Mouse (Mus musculus) intestine, embryonic 15.5 days (tissue): ENCODE data around the gene D630045J12Rik. TPM values are rescaled to one million over a fixed set of nuclear protein-coding genes. Genes with fewer than 3 reads are reported as not detected.

ENCODE experiments used
- ATAC-seq: fragments of 200-750 bp; cut with Nextera tagmentation; 2 replicates; pipeline ENCODE4 v1.8.0; 2017; ENCODE audit warnings: moderate TSS enrichment, moderate library complexity
- H3K27ac ChIP-seq: fragments of 300-500 bp; sonication (generic); 2 replicates; pipeline ENCODE4 v1.5.1; 2015; ENCODE audit warnings: mild to moderate bottlenecking, inconsistent platforms
- H3K27me3 ChIP-seq: fragments of 300-500 bp; sonication (generic); replicated peaks from 2 replicates; pipeline ENCODE4 v1.6.1; 2015; ENCODE audit warnings: inconsistent platforms
- H3K36me3 ChIP-seq: fragments of 300-500 bp; sonication (generic); 2 replicates; pipeline ENCODE4 v1.6.1; 2015; ENCODE audit warnings: inconsistent platforms
- H3K4me1 ChIP-seq: fragments of 300-500 bp; sonication (generic); replicated peaks from 2 replicates; pipeline ENCODE4 v1.6.1; 2015; ENCODE audit warnings: inconsistent platforms
- H3K4me2 ChIP-seq: fragments of 300-500 bp; sonication (generic); replicated peaks from 2 replicates; pipeline ENCODE4 v1.6.1; 2015; ENCODE audit warnings: mild to moderate bottlenecking, inconsistent platforms
- H3K4me3 ChIP-seq: fragments of 300-500 bp; sonication (generic); replicated peaks from 2 replicates; pipeline ENCODE4 v1.5.1; 2015; ENCODE audit warnings: inconsistent platforms
- H3K9ac ChIP-seq: fragments of 300-500 bp; sonication (generic); 2 replicates; pipeline ENCODE4 v1.6.1; 2015; ENCODE audit warnings: inconsistent platforms
- H3K9me3 ChIP-seq: fragments of 300-500 bp; sonication (generic); 2 replicates; pipeline ENCODE4 v1.6.1; 2016; ENCODE audit warnings: inconsistent platforms
- WGBS: fragments of 180-500 bp; shearing (Covaris S2); methylation state at CpG from one replicate; pipeline ENCODE4 v1.1.7; 2015; 5-methylcytosine and 5-hydroxymethylcytosine counted together
- polyA plus RNA-seq: library from polyadenylated mRNA; unstranded; fragments of >200 nt; fragmentation: Nextera tagmentation; extraction: Ambion mirVana; gene quantifications from 2 replicates; pipeline ENCODE4 v1.2.1, GENCODE M21; 2015

The D630045J12Rik gene
- polyA plus RNA-seq, 1 experiment from 2014 or later, result 2.8 TPM

DNA sequence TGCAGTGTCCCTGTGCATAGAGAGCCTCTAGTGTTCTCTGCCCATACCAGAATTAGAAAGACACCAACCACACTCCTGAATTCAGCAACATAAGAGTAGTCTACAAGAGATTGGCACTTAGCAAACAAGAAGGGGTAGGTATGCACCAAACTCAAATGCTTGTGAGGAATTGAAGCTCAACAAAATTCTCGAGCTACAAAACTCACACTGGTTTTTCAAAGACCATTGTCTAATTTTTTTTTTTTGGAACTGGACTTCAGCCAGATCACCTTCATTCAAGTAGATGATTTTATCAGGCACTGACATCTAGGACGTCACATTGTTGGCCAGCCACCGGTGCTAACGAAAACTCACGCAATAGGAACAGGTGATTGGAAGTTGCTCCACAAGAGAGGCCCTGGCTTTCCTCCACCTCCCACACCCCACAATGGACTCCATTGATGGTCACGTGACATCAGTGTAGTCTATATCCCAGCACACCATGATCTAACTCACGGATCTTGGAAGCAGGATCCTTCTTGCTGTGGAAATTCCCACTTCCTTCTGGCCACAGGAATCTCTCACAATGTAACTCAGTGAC is 151.5 kb downstream of the D630045J12Rik start:
- 86% methylated on average over 7 of the region's 7 CpGs for whole genome bisulfite sequencing

DNA sequence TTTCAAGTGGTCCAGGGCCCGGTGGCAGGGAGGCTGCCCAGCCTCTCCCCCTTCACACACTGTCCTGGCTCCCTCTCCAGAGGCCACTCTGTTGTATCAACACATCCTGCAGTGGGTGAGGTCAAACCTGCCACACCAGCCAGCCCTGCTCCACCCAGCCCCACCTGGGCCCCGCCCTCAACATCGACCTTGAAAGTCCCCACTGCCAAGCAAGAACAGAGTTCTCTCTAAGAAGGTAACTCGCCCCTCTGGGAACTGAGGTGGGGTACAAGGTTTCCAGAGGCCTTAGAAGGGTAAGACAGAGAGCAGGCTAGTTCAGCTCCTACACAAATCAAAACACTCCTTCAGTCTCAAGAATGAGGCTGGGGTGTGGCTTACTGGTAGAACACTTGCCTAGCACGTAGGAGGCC is 156.8 kb downstream of the D630045J12Rik start:
- H3K27ac ChIP-seq, result peak overlapping the region; percentile 45; the same call in 1 of the 2 replicates
- no peaks in the 10 kb centered on the region for H3K9me3 ChIP-seq
- peak overlapping the region; percentile 22; the same call in 1 of the 2 replicates for H3K4me2 ChIP-seq
- H3K9ac ChIP-seq, result no peak overlapping the region
- no peaks in the 10 kb centered on the region for H3K36me3 ChIP-seq
- H3K4me1 ChIP-seq, result peaks cover 3% of the 10 kb centered on the region; the same call in 1 of the 2 replicates
- no peaks in the 10 kb centered on the region for H3K27me3 ChIP-seq
- WGBS, result 43% methylated on average over 5 of the region's 5 CpGs
- no peak overlapping the region for H3K4me3 ChIP-seq
- peak; percentile 94 for ATAC-seq

More for the DNA sequence above, 151.5 kb downstream of the D630045J12Rik start:
- Histone ChIP-seq H3K4me3 (no peak overlapping the region), H3K4me1 (no peaks in the 10 kb centered on the region), H3K4me2 (no peak overlapping the region), H3K9ac (no peak overlapping the region), H3K27ac (no peak overlapping the region), H3K9me3 (no peaks in the 10 kb centered on the region), H3K27me3 (no peaks in the 10 kb centered on the region), H3K36me3 (no peaks in the 10 kb centered on the region)
- ATAC-seq, result no peak

DNA sequence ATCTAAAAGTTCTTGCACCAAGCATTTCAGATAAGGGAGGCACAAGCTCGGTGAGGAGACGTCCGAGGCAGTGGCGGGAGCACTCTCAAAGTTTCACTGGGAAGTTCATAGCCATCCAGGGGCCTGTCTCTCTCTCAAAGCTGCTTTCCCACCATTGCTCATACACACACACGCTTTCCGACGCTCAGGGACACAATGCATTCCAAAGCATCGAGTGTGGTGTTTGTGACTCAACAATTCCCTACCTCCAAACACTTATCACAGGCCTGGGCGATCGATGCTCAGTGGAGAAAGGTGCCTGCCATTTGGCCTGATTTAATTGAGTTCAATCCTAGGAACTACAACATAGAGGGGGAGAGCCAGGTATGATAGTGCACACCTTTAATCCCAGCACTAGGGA is 159.1 kb downstream of the D630045J12Rik start:
- no peaks in the 10 kb centered on the region for H3K27me3 ChIP-seq
- H3K4me2 ChIP-seq, result no peak overlapping the region
- H3K36me3 ChIP-seq, result no peaks in the 10 kb centered on the region
- H3K9me3 ChIP-seq, result no peaks in the 10 kb centered on the region; the same call in 1 of the 2 replicates
- no peak overlapping the region for H3K9ac ChIP-seq
- ATAC-seq, result no peak
- no peak overlapping the region for H3K4me3 ChIP-seq
- H3K4me1 ChIP-seq, result peaks cover 3% of the 10 kb centered on the region; the same call in 1 of the 2 replicates
- 85% methylated on average over 10 of the region's 10 CpGs for WGBS
- no peak overlapping the region for H3K27ac ChIP-seq

DNA sequence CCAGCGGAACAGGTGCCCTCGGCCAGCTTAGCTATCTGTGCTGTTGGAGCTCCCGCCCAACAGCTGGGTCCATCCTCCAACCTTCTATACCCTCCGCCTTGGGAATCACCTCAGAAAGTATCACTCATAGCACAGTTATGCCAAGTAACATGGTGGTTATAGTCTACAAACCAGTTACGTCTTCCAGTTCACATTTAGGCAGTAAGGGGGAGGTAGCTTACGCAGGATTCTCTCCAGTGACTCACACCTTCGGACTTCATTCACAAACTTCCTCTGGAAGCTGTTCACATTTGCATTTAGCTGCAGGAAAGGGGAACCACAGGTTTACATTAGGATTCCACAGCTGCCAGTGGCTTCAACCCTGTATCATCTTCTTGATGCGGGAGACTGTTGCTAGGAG is 161.3 kb downstream of the D630045J12Rik start:
- H3K36me3 ChIP-seq, result no peaks in the 10 kb centered on the region
- H3K4me1 ChIP-seq, result peaks cover 3% of the 10 kb centered on the region; the same call in 1 of the 2 replicates
- H3K4me2 ChIP-seq, result no peak overlapping the region
- WGBS, result 90% methylated on average over 8 of the region's 8 CpGs
- no peaks in the 10 kb centered on the region; the same call in 1 of the 2 replicates for H3K9me3 ChIP-seq
- H3K27ac ChIP-seq, result no peak overlapping the region
- no peak overlapping the region for H3K9ac ChIP-seq
- no peak for ATAC-seq
- no peak overlapping the region for H3K4me3 ChIP-seq
- no peaks in the 10 kb centered on the region for H3K27me3 ChIP-seq

DNA sequence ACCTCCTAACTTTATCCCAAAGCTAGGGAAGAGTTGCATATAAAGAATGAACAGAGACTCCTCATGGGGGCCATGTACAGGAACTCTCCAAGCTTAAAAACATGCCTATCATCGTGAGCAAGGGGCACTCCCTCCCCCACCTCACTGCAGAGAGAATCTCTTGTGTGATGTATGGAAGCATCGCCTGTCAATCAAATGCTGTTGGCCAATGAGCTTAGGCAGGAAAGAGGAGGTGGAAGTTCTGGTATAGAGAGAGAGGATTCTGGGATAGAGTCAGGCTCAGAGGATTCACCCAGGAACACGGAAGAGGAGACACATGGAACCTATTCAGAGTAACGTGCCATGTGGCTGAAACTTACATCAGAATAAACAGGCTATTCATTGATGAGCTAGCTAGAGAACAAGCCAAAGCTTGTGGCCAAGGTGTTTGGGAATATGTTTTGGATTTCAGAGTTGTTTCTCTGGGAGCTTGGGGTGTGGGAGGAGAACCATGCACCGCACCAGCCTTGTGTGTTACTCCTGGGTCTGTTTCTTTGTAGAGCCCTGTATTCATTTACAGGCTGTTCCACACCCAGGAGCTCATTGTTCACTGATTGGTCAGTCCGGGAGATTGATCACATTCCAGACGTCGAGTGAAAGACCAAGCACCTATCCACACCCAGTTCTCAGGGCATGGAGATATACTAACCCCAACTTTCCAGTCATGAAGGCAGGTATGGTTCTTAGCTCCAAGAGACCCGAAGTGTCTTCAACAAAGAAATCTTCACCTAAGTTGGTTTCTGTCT is 166.4 kb downstream of the D630045J12Rik start:
- H3K27me3 ChIP-seq, result no peaks in the 10 kb centered on the region
- no peak overlapping the region for H3K4me2 ChIP-seq
- H3K9me3 ChIP-seq, result no peaks in the 10 kb centered on the region; the same call in 1 of the 2 replicates
- H3K4me1 ChIP-seq, result no peaks in the 10 kb centered on the region
- H3K9ac ChIP-seq, result no peak overlapping the region
- WGBS, result 71% methylated on average over 9 of the region's 9 CpGs
- H3K4me3 ChIP-seq, result no peak overlapping the region
- ATAC-seq, result 0 out of 2 replicates have a peak, but pooled peaks have one; percentile 31
- no peaks in the 10 kb centered on the region for H3K36me3 ChIP-seq
- no peak overlapping the region for H3K27ac ChIP-seq

DNA sequence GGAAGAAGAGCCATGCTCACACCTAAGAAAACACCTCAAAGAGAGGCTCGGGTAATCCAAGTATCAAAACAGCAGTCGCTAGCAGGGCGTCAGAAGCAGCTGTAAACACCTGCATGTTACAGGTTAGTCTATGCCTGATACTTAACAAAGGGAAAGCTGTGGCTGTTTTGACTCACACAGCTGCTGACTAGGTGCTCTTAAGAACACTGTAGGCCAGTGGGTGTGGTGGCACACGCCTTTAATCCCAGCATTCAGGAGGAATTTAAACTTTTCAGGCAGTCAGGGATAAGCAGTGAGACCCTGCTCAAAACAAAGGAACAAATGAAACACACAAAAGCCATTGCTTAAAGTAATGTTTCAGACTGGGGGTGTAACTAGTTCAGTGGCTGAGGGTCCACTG is 170.6 kb downstream of the D630045J12Rik start:
- H3K9me3 ChIP-seq, result no peaks in the 10 kb centered on the region
- no peaks in the 10 kb centered on the region for H3K27me3 ChIP-seq
- no peak overlapping the region for H3K27ac ChIP-seq
- H3K4me3 ChIP-seq, result no peak overlapping the region
- no peak overlapping the region for H3K9ac ChIP-seq
- WGBS, result 41% methylated on average over 4 of the region's 4 CpGs
- no peaks in the 10 kb centered on the region for H3K36me3 ChIP-seq
- no peak for ATAC-seq
- H3K4me1 ChIP-seq, result peaks cover 6% of the 10 kb centered on the region; the same call in 1 of the 2 replicates
- no peak overlapping the region for H3K4me2 ChIP-seq

DNA sequence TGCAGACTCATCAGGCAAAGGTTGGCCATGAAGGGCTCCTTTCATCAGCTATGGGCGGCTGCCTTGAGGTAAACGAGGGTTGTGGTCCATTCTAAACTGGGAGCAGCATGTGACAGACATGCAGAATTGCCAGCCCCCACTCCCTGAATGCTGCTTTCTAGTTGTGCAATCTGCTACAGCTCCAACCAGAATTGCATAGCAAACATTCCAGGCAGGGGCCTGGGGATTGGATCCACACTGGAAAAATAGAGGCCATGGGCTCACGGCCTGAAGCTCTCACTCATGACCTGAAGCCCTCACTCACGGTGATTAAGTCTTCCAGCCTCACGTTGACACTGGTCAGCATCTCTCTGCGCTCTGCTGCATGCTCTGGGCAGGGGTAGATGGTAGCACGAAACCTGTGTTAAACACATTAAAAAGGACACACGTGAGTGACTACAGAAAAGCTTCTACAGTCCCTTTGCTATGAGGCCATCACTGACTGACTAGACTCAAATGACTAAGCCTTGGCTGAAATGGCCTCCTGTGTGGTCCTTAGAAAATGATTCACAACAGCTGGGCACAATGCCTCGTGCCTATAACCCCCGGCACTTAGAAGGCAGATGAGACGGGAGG is 172.0 kb downstream of the D630045J12Rik start:
- Histone ChIP-seq H3K9me3 (no peaks in the 10 kb centered on the region), H3K4me2 (no peak overlapping the region), H3K27me3 (no peaks in the 10 kb centered on the region), H3K4me3 (no peak overlapping the region), H3K4me1 (peaks cover 6% of the 10 kb centered on the region; the same call in 1 of the 2 replicates), H3K9ac (no peak overlapping the region), H3K27ac (0 out of 2 replicates have a peak overlapping the region, but pooled peaks have one; percentile 36), H3K36me3 (no peaks in the 10 kb centered on the region)
- ATAC-seq, result peak; percentile 62
- 46% methylated on average over 11 of the region's 11 CpGs for WGBS

DNA sequence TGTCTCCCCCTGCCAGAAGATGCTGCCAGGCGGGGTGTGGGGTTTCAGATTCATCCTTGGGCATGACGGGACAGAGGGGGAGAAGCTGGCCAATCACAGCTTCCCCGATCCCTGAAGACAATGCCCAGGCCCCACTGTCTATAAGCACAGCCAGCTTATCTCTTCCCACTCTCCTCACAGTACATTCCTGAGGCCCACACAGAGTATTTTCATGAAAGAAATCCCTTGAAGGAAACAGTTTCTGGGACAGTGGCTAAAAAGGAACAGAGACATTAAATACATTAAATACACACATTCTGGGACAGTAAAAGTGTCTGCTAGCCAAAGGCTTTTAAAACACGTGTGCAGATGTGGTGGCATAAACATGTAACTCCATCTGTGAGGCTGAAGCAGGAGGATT is 173.4 kb downstream of the D630045J12Rik start:
- no peaks in the 10 kb centered on the region for H3K9me3 ChIP-seq
- no peaks in the 10 kb centered on the region for H3K27me3 ChIP-seq
- no peak overlapping the region for H3K9ac ChIP-seq
- 57% methylated on average over 4 of the region's 4 CpGs for WGBS
- no peak for ATAC-seq
- no peak overlapping the region for H3K4me2 ChIP-seq
- no peaks in the 10 kb centered on the region for H3K36me3 ChIP-seq
- H3K4me3 ChIP-seq, result no peak overlapping the region
- H3K27ac ChIP-seq, result no peak overlapping the region
- peaks cover 6% of the 10 kb centered on the region; the same call in 1 of the 2 replicates for H3K4me1 ChIP-seq

DNA sequence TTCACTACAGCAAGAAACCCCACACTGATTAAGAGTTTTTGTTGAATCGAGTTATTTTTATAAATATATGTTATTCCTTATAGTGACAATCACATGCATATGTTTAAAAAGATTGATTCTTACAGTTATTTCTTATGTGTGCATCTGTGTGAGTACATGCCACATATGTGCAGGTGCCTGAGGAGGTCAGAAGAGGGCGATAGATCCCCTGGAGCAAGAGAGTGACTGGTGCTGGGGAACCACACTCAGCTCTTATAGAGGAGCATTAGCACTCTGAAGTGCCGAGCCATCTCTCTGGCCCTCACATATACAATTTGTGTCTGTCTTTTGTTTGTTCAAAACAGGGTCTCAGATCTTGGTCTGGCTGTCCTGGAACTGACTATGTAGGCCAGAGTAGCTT is 180.2 kb downstream of the D630045J12Rik start:
- H3K36me3 ChIP-seq, result no peaks in the 10 kb centered on the region
- WGBS, result 85% methylated on average over 3 of the region's 3 CpGs
- no peak overlapping the region for H3K4me2 ChIP-seq
- no peak for ATAC-seq
- H3K9me3 ChIP-seq, result no peaks in the 10 kb centered on the region
- H3K4me1 ChIP-seq, result no peaks in the 10 kb centered on the region
- H3K9ac ChIP-seq, result no peak overlapping the region
- H3K4me3 ChIP-seq, result no peak overlapping the region
- no peak overlapping the region for H3K27ac ChIP-seq
- no peaks in the 10 kb centered on the region for H3K27me3 ChIP-seq

Other genes with a start within 250 kb of the D630045J12Rik start
- gene Svopl, start 207.0 kb downstream of the D630045J12Rik start, polyA plus RNA-seq, result 0.30 and 0.83 TPM in 2 replicates
- gene Tmem213, start 144.8 kb downstream of the D630045J12Rik start, polyA plus RNA-seq, result 0.57 TPM in 1 of 2 replicates, not detected in the other
- gene Atp6v0a4, start 129.4 kb downstream of the D630045J12Rik start, polyA plus RNA-seq, result 3.9 and 4.0 TPM in 2 replicates
- 8.3 and 9.0 TPM in 2 replicates for gene Zc3hav1l, start 45.2 kb upstream of the D630045J12Rik start, polyA plus RNA-seq
- gene Zc3hav1, start 100.6 kb upstream of the D630045J12Rik start, polyA plus RNA-seq, result 13.9 and 15.2 TPM in 2 replicates
- 3.8 and 4.0 TPM in 2 replicates for gene Ttc26, start 127.5 kb upstream of the D630045J12Rik start, polyA plus RNA-seq
- 9.5 and 11.7 TPM in 2 replicates for gene Ubn2, start 179.9 kb upstream of the D630045J12Rik start, polyA plus RNA-seq